Mouse (Mus musculus): ENCODE data around the gene Olfr420.

DNA sequence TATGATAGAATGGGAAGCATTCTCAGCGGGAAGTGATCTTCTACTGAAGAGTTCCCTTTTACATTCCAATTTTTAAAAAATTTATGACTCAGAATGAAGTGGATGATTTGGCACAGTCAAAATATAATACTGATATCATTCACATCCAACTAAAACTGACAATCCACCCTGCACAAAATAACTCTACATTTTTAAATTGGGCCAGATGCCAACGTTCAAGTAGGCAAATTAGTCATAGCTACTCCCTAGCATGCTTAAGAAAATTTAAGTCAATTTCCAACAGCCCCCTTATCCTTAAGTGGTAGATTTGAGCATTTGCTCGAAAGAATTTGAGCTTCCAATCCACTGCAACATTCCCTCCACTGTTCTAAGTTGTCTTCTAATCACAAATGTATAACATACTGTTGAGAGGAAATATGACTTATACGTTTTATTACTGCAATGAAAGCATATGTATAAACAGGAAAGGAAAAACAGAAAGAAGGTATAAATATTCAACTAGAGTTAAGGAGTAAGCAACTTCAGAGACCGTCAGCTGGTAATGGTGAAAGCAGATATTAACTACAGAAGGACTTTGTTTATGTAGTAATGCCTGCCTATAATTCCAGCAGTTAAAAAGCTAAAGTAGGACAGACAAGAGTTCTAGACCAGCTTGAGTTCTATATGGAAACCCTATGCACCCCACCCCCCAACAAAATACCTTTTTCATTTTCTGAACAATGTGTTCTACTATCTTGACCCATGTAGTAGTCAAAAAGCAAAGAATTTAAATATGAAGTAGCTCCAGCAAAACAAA lies 15.5 kb downstream of the Olfr420 start:
- TF ChIP-seq CTCF (IDR thresholded peaks at IDR 0.05; ENCODE audit: extremely low read depth, insufficient read depth, insufficient read length, insufficient replicate concordance): no peak
- TF ChIP-seq POLR2A (IDR thresholded peaks at IDR 0.05; ENCODE audit: low read depth, low read length): no peak

All from spleen, adult 2 months (tissue).